Mouse (Mus musculus) olfactory bulb, adult 2 months (tissue): ENCODE results near the gene Jmjd1c.

Experiments used
- CTCF ChIP-seq: fragments of 200-500 bp; IDR thresholded peaks from 2 replicates; pipeline ENCODE4 v1.5.1; 2012; ENCODE audit warnings: low read depth, mild to moderate bottlenecking, low read length, moderate library complexity; ENCODE audit not compliant: insufficient read depth
- POLR2A ChIP-seq: fragments of 200-500 bp; IDR thresholded peaks from 2 replicates; pipeline ENCODE4 v1.6.1; 2012; ENCODE audit warnings: mild to moderate bottlenecking, low read depth, low read length, moderate library complexity; ENCODE audit not compliant: insufficient read depth

GRCm38 (mm10) chr10:67106400-67106799 lies 10.5 kb downstream of the Jmjd1c start:
- no peak for TF ChIP-seq POLR2A
- no peak for TF ChIP-seq CTCF
